Mouse (Mus musculus): ENCODE results near the gene Ltc4s.

Ltc4s gene

DNA sequence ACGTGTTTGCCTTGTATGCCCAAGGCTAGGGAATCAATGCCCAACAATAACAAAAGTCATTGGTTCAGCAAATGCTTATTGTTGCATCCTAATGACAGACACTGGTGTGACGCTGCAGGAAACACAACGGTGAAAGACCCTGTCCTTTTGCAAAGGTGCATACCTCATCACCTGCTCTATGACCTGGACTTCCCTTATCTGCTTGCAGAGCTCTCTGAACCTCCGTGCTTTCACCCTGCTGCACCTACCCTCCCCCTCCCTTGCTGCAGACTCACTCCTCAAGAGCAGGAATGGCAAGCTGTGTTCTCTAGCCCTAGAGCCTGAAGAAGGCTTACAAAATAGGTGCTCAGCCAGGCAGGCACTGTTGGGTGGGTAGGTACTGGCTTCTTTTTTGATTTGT is 43.6 kb downstream of the Ltc4s start:
- DNase-seq: no peak

DNA sequence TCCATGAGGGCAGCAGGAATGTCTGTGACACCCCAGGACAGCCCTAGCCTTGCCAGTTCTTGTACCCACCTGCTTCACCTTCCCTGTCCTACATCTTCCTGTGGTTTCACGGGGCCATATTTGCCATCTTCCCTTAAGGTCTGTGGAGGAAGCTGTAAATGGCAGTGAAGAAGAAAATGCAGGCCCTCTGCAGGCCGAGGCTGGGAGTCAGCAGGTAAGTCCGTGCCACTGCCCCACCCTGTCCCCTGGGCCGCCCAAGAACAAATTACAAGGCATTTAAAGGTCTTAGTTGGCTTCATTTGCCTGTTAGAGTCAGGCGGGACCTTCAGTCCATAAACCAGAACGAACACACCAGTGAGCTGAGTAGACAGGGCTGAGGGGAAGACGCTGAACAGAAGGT is 44.3 kb downstream of the Ltc4s start:
- DNase-seq: no peak

DNA sequence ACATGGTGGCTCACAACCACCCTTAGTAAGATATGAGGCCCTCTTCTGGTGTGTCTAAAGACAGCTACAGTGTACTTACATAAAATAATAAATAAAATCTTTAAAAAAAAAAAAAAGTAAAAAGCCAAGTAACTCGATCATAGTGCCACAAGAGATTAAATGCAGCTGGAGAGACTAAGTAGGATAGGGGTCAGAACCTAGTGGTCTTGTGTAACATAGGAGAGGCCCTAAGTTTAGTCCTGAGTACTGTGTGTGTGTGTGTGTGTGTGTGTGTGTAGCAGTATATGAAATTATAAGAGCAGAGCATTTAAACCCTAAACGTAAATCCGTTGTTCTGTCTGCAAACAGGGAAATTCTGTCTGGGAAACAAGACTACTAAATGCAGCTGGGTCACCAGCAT is 46.1 kb downstream of the Ltc4s start:
- no peak for DNase-seq

DNA sequence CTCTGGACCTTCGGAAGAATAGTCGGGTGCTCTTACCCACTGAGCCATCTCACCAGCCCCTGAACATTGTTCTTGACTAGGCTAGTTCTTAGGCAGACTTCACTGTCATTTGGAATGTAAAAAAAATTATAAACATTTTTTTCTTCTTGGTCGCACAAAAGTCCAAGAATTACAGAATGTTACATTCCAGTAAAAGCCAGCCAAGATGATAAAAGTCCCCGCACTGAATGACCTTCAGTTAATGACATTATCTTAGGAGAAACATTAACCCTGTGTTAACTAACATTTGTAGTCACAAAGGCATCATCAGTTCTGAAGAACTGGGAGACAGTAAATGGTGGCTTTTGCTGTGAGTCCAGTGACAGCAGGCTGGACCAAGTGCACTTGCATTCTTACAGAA is 48.1 kb downstream of the Ltc4s start:
- DNase-seq: no peak

DNA sequence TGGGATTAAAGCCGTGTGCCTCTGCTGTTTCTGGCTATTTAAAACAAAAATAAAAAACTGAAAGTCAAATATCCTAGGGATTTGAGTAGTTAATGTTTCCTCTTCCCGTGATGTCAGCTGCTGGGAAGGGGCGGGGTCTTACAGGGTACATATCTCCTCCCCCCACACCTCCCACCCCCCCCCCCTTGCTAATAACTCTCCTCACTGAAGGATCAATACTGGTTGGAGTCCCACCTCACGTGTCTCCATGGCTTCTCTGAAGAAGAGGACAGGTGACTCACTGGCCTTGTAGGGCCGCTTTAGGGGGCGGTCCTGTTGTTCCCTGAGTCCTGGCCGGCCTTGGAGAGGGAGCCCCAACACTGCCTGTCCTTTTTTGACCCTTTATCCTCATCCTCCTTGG is 49.7 kb downstream of the Ltc4s start:
- DNase-seq: no peak
